Mouse (Mus musculus): ENCODE results near the gene Defb28. TPM values are rescaled to one million over a fixed set of nuclear protein-coding genes. Genes with fewer than 3 reads are reported as not detected.

Gene Defb28
- polyA plus RNA-seq, 1 experiment: not detected

GRCm38 (mm10) chr2:152548124-152548523, 30.1 kb downstream of the Defb28 start:
- no peak overlapping the region for H3K27ac ChIP-seq (ENCODE audit: insufficient read depth, low read depth, low read length)
- TF ChIP-seq POLR2A (IDR thresholded peaks at IDR 0.05; ENCODE audit: borderline replicate concordance, low read depth, low read length) (no peak), CTCF (IDR thresholded peaks at IDR 0.05; ENCODE audit: low read depth, low read length) (no peak)
- H3K4me1 ChIP-seq (ENCODE audit: control insufficient read depth, insufficient read depth, low read length): no peaks in the 10 kb centered on the region
- no peak overlapping the region for H3K4me3 ChIP-seq (ENCODE audit: insufficient read depth, low read length)

- Histone ChIP-seq H3K4me3 (ENCODE audit: insufficient read depth, low read length) (no peak overlapping the region), H3K27ac (ENCODE audit: insufficient read depth, low read depth, low read length) (no peak overlapping the region), H3K4me1 (ENCODE audit: control insufficient read depth, insufficient read depth, low read length) (no peaks in the 10 kb centered on the region)
- peak; percentile 50 for TF ChIP-seq CTCF (IDR thresholded peaks at IDR 0.05; ENCODE audit: low read depth, low read length)
- TF ChIP-seq POLR2A (IDR thresholded peaks at IDR 0.05; ENCODE audit: borderline replicate concordance, low read depth, low read length): no peak
These were observed 35.8 kb downstream of the Defb28 start for GRCm38 (mm10) chr2:152553774-152554423.

- Histone ChIP-seq H3K4me1 (ENCODE audit: control insufficient read depth, insufficient read depth, low read length) (no peaks in the 10 kb centered on the region), H3K4me3 (ENCODE audit: insufficient read depth, low read length) (no peak overlapping the region), H3K27ac (ENCODE audit: insufficient read depth, low read depth, low read length) (no peak overlapping the region)
- TF ChIP-seq CTCF (IDR thresholded peaks at IDR 0.05; ENCODE audit: low read depth, low read length) (no peak), POLR2A (IDR thresholded peaks at IDR 0.05; ENCODE audit: borderline replicate concordance, low read depth, low read length) (no peak)
These were observed 38.6 kb downstream of the Defb28 start for GRCm38 (mm10) chr2:152556655-152557054.

- Histone ChIP-seq H3K4me3 (ENCODE audit: insufficient read depth, low read length) (no peak within 1 kb of the TSS), H3K27ac (ENCODE audit: insufficient read depth, low read depth, low read length) (no peak within 1 kb of the TSS), H3K4me1 (ENCODE audit: control insufficient read depth, insufficient read depth, low read length) (no peaks in the 10 kb centered on the region)
- no peak for TF ChIP-seq CTCF (IDR thresholded peaks at IDR 0.05; ENCODE audit: low read depth, low read length)
- no peak for TF ChIP-seq POLR2A (IDR thresholded peaks at IDR 0.05; ENCODE audit: borderline replicate concordance, low read depth, low read length)
These were observed 51.0 kb downstream of the Defb28 start, which contains the start of gene Gm17416 for GRCm38 (mm10) chr2:152569038-152569437. Gm17416 (plus strand) TSS chr2:152569338.

GRCm38 (mm10) chr2:152569881-152570280, 51.8 kb downstream of the Defb28 start:
- TF ChIP-seq POLR2A (IDR thresholded peaks at IDR 0.05; ENCODE audit: borderline replicate concordance, low read depth, low read length): no peak
- TF ChIP-seq CTCF (IDR thresholded peaks at IDR 0.05; ENCODE audit: low read depth, low read length): no peak
- H3K4me3 ChIP-seq (ENCODE audit: insufficient read depth, low read length): no peak overlapping the region
- H3K27ac ChIP-seq (ENCODE audit: insufficient read depth, low read depth, low read length): no peak overlapping the region
- H3K4me1 ChIP-seq (ENCODE audit: control insufficient read depth, insufficient read depth, low read length): no peaks in the 10 kb centered on the region

GRCm38 (mm10) chr2:152570313-152570712, 52.3 kb downstream of the Defb28 start:
- Histone ChIP-seq H3K27ac (ENCODE audit: insufficient read depth, low read depth, low read length) (no peak overlapping the region), H3K4me1 (ENCODE audit: control insufficient read depth, insufficient read depth, low read length) (no peaks in the 10 kb centered on the region), H3K4me3 (ENCODE audit: insufficient read depth, low read length) (no peak overlapping the region)
- TF ChIP-seq POLR2A (IDR thresholded peaks at IDR 0.05; ENCODE audit: borderline replicate concordance, low read depth, low read length): no peak
- TF ChIP-seq CTCF (IDR thresholded peaks at IDR 0.05; ENCODE audit: low read depth, low read length): no peak

Other genes starting within 250 kb of the Defb28 start
- gene Tbc1d20, start 224.4 kb upstream of the Defb28 start, polyA plus RNA-seq (2012; ENCODE audit: insufficient read depth, insufficient read length, missing spikeins): 60.1 and 63.6 TPM in 2 replicates
- gene Rbck1, start 185.6 kb upstream of the Defb28 start, polyA plus RNA-seq (2012; ENCODE audit: insufficient read depth, insufficient read length, missing spikeins): 55.3 and 57.2 TPM in 2 replicates
- 1.5 and 1.9 TPM in 2 replicates for gene Trib3, start 174.2 kb upstream of the Defb28 start, polyA plus RNA-seq (2012; ENCODE audit: insufficient read depth, insufficient read length, missing spikeins)
- gene Nrsn2, start 141.6 kb upstream of the Defb28 start, polyA plus RNA-seq (2012; ENCODE audit: insufficient read depth, insufficient read length, missing spikeins): not detected in 2 replicates
- gene Sox12, start 120.2 kb upstream of the Defb28 start, polyA plus RNA-seq (2012; ENCODE audit: insufficient read depth, insufficient read length, missing spikeins): 0.44 and 0.51 TPM in 2 replicates
- 2.0 and 2.3 TPM in 2 replicates for gene Zcchc3, start 103.2 kb upstream of the Defb28 start, polyA plus RNA-seq (2012; ENCODE audit: insufficient read depth, insufficient read length, missing spikeins)
- gene 6820408C15Rik, start 102.7 kb upstream of the Defb28 start, polyA plus RNA-seq (2012; ENCODE audit: insufficient read depth, insufficient read length, missing spikeins): not detected in 2 replicates
- gene Defb23, start 53.6 kb upstream of the Defb28 start, polyA plus RNA-seq (2012; ENCODE audit: insufficient read depth, insufficient read length, missing spikeins): not detected in 2 replicates
- gene Defb20, start 41.2 kb upstream of the Defb28 start, polyA plus RNA-seq (2012; ENCODE audit: insufficient read depth, insufficient read length, missing spikeins): not detected in 2 replicates
- gene Defb22, start 28.1 kb upstream of the Defb28 start, polyA plus RNA-seq (2012; ENCODE audit: insufficient read depth, insufficient read length, missing spikeins): not detected in 2 replicates
- not detected in 2 replicates for gene Defb26, start 6.6 kb upstream of the Defb28 start, polyA plus RNA-seq (2012; ENCODE audit: insufficient read depth, insufficient read length, missing spikeins)
- not detected in 2 replicates for gene Defb29, start 21.8 kb downstream of the Defb28 start, polyA plus RNA-seq (2012; ENCODE audit: insufficient read depth, insufficient read length, missing spikeins)
- not detected in 2 replicates for gene Gm17416, start 51.1 kb downstream of the Defb28 start, polyA plus RNA-seq (2012; ENCODE audit: insufficient read depth, insufficient read length, missing spikeins)
- not detected in 2 replicates for gene Defb21, start 54.5 kb downstream of the Defb28 start, polyA plus RNA-seq (2012; ENCODE audit: insufficient read depth, insufficient read length, missing spikeins)
- gene Defb19, start 62.1 kb downstream of the Defb28 start, polyA plus RNA-seq (2012; ENCODE audit: insufficient read depth, insufficient read length, missing spikeins): not detected in 2 replicates
- gene Defb45, start 81.1 kb downstream of the Defb28 start, polyA plus RNA-seq (2012; ENCODE audit: insufficient read depth, insufficient read length, missing spikeins): not detected in 2 replicates
- gene Defb36, start 86.1 kb downstream of the Defb28 start, polyA plus RNA-seq (2012; ENCODE audit: insufficient read depth, insufficient read length, missing spikeins): not detected in 2 replicates
- not detected in 2 replicates for gene Defb25, start 104.8 kb downstream of the Defb28 start, polyA plus RNA-seq (2012; ENCODE audit: insufficient read depth, insufficient read length, missing spikeins)
- not detected in 2 replicates for gene Rem1, start 108.7 kb downstream of the Defb28 start, polyA plus RNA-seq (2012; ENCODE audit: insufficient read depth, insufficient read length, missing spikeins)
- gene H13, start 151.2 kb downstream of the Defb28 start, polyA plus RNA-seq (2012; ENCODE audit: insufficient read depth, insufficient read length, missing spikeins): 93.6 and 95.2 TPM in 2 replicates
- gene Mcts2, start 168.8 kb downstream of the Defb28 start, polyA plus RNA-seq (2012; ENCODE audit: insufficient read depth, insufficient read length, missing spikeins): 0.82 and 2.4 TPM in 2 replicates
- gene Id1, start 218.0 kb downstream of the Defb28 start, polyA plus RNA-seq (2012; ENCODE audit: insufficient read depth, insufficient read length, missing spikeins): not detected in 2 replicates
- not detected in 2 replicates for gene Cox4i2, start 235.9 kb downstream of the Defb28 start, polyA plus RNA-seq (2012; ENCODE audit: insufficient read depth, insufficient read length, missing spikeins)

Measured in bone marrow macrophage, adult 2 months (primary cell).